Mouse (Mus musculus) thymus, adult 2 months (tissue): ENCODE results near the gene Snx21.
"Not testable (repeated sequence)": the region's sequence is repeated elsewhere in the genome, so short reads cannot be mapped to it uniquely, and the experiment has no call there.

Experiments
- CTCF ChIP-seq: fragments of 200-500 bp; IDR thresholded peaks from 2 replicates; pipeline ENCODE4 v1.5.1; 2012; ENCODE audit warnings: mild to moderate bottlenecking, control low read depth, low read length, moderate library complexity, borderline replicate concordance; ENCODE audit not compliant: control insufficient read depth, poor library complexity, insufficient read depth; ENCODE audit errors: extremely low read depth
- POLR2A ChIP-seq: fragments of 200-500 bp; IDR thresholded peaks from 2 replicates; pipeline ENCODE4 v1.6.1; 2012; ENCODE audit warnings: mild to moderate bottlenecking, low read length, control low read depth, moderate library complexity; ENCODE audit not compliant: control insufficient read depth, poor library complexity, insufficient read depth; ENCODE audit errors: extremely low read depth

- TF ChIP-seq CTCF, POLR2A: not testable (repeated sequence)
These were observed 12.9 kb downstream of the Snx21 start for GRCm38 (mm10) chr2:164798554-164798953.
